Mouse (Mus musculus) kidney, postnatal 36 days (tissue): ENCODE results near the gene Fam169b.

Experiments used
- DNase-seq, 2 experiments: peaks; one replicate each; pipeline ENCODE4 v3.0.0; 2021 to 2022; ENCODE audit warnings: mixed read lengths in 2 of 2

Gene Fam169b

GRCm38 (mm10) chr7:68273515-68273914 lies at the start of gene Fam169b:
Fam169b (plus strand) TSS chr7:68273839.
- DNase-seq, result no peak

GRCm38 (mm10) chr7:68224006-68224405 lies 49.6 kb upstream of the Fam169b start:
- no peak for DNase-seq

- no peak for DNase-seq
Observed at GRCm38 (mm10) chr7:68225427-68226054, 48.1 kb upstream of the Fam169b start.

- DNase-seq, result no peak
Observed at GRCm38 (mm10) chr7:68227021-68227420, 46.6 kb upstream of the Fam169b start.

DNA sequence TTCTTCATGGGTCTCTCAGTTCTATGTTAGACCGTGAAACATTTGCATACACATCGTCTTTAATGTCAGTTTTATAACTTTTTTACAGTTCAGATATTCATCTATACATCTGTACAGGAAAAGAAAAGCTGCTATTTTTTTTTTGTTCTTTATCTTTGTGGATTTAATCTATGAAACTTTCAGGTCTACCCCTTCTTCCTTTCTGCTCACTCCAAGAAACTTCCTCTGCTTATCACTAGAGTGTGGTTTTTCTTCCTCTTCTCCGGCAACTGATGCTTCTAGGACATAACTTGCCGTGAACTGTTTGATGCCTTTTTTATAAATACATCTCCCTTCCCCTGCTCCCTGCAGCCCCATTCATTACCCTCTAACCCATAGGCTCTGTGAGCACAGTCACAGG lies 46.0 kb upstream of the Fam169b start:
- DNase-seq, result no peak

DNA sequence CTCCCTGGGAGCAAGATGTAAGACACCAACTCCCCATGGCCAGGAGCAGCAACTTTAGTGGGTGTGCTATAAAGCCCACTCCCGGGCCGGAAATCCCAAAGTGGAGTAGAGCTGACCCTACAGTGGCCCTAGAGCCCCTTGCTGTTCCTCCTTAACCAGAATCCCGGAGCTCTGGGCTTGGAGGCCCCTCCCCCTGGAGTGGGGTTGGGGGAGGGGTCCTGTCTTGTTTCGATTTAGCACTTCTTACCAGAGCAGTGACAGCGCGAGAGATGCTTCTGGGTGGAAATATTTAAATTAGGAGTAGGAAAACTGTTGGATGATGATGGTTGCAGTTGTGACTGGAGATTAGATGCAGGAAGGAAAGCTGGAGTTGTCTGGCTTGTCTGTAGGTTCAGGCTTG lies 45.1 kb upstream of the Fam169b start:
- no peak for DNase-seq

DNA sequence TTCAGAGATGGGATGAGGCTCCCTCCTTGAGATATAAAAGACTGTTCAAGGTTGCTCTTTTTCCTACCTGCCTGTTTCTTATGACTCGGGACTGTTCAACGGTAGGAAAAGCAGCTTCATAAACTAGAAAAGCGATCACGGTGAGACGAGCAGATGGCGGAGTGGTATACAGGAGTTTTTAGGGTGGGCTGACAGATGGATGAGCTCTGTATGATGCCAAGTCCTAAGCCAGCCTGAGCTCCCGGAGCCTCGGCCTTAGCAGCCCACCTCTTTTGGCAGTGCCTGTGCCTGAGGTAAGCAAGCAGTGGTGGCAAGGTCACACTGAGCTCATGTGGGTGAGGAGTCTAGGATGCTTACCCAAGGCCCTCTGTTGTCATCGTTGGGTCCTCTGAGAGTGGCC lies 42.8 kb upstream of the Fam169b start:
- DNase-seq, result no peak

GRCm38 (mm10) chr7:68232521-68232920 lies 41.1 kb upstream of the Fam169b start:
- DNase-seq, result no peak

DNA sequence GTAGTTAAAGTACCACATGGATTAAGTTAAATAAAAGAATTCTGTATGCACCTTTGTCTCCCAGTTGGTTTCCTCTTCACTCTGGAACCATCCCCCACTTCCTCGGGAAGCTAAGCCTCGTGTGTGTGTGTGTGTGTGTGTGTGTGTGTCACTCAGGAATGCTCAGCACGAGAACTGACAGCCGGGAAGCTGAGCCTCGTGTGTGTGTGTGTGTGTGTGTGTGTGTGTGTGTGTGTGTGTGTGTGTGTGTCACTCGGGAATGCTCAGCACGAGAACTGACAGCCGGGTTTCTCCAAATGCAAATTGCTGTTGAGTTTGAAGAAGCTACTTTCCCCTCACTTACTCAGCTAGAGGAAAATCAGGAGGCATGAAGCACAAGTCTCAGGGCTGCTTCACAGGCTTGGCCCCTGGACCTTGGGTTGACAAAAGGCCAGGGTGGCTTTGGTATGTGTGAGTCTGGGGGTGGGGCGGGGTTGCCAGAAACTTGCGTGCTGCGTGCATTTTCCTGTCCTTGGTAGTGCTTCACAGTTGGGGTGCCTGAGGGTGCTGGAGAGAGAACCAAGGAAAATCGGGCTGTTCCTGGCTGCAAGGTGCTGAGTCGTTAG lies 39.9 kb upstream of the Fam169b start:
- DNase-seq, result peak; percentile 72 to 76

- DNase-seq, result peak; percentile 28 to 68
Observed at GRCm38 (mm10) chr7:68236817-68237216, 36.8 kb upstream of the Fam169b start.

DNA sequence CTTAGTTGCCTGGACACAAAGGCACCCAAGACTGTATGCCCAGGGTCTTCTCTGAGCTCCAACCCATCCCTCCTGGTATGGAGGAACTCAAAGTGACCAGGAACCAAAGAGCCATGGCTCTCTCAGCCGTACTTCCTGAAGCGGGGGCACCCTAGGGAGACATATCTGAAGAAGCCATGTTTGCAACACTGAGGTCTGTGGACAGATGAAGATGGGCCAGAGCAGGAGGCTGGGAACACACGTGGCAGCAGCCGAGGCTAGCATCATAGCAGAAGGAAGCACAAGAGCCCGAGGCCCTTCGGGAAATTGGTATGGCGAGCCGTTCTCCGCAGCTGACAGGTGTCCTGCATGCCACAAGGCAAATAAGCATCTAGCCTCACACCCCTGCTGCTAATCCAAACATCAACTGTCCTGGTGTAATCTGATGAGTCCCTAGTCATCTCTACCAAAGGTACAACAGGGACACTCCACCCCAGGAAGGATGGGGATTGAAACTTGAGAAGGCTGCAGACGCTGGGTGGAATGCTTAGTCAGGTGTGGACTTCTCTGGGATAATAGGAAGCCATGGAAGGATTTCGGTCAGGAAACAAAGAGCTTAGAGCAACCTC lies 34.3 kb upstream of the Fam169b start:
- no peak for DNase-seq

GRCm38 (mm10) chr7:68241205-68241604 lies 32.4 kb upstream of the Fam169b start:
- peak; percentile 47 to 50 for DNase-seq

DNA sequence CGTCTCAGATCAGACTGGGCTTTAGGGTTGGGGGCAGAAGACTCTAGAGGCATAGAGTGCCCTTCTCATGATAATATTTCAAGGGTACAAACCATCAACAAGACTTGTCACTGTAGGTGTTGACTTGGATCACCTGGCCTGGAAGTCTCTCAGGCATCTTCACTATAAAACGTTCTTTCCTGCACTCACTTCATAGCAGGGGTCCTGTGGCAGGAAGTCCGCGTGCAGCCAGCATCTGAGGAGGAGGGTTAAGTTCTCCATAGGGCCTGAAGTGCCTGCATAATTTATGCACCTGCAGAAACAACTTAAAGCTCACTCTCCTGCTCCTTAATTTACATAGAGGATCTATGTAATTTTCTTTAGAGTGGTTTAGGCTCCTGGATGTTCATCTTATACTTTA lies 28.0 kb upstream of the Fam169b start:
- DNase-seq, result no peak

DNA sequence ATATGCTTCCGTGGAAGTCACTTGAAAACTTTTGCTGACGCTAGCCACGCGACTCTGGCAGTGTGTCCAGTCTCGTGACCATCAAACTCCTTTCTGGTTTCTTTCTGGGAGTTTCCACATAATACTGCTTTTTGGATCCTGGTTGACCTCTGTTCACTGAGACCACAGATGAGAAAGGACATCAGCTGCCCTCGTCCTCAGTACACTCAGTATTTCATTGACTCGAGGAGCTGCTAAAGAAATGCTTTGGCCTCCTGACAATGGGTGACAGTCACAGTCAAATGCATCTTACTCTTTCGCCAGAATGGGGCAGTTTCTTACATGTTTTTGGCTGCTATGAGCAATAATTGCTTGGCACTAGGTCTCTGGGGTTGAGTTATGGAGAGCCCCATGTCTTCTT lies 27.4 kb upstream of the Fam169b start:
- DNase-seq, result no peak

- DNase-seq, result no peak
Observed at GRCm38 (mm10) chr7:68250411-68250810, 23.2 kb upstream of the Fam169b start.

- no peak for DNase-seq
Observed at GRCm38 (mm10) chr7:68250902-68251301, 22.7 kb upstream of the Fam169b start.

GRCm38 (mm10) chr7:68257767-68258166 lies 15.9 kb upstream of the Fam169b start:
- DNase-seq, result no peak

DNA sequence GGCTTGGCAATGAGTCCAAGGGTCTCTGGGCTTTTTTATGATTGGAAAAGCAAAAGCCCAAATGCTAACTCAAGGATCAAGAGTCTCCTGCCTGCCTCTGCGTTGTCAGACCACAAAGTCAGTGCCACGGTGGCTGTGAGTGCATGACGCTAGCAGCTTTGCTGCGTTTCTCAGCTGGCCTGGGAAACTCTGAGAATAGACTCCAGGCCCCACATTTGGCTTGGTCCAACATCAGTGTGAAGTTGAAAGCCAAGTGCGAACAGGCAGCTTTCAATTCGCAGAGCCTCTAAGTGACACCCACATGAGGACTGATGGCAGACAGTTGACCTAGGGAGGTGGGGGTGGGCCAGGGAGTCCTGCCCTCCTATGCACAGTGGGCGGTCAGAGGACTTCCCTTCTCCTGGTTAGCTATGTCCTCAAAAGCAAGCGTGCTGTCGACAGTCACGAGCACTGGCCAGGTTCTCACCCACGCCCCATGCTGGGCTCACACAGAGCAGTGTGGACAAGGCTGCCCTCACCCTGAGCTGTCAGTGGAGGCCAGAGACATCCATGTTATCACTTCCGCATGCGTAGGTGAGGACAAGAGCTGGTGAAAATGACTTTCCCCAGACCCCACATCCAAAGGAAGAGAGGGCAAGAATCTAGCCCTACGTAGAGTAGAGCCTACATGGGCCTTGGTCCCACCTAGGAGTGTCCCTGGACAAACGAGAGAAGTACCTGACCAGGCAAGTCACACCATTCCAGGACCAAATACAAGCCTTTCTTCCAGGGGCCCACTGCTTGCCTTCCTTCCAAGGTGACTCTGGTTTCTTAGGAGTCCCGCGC lies 15.1 kb upstream of the Fam169b start:
- peak in 1 of 2 experiments; percentile 14 for DNase-seq

DNA sequence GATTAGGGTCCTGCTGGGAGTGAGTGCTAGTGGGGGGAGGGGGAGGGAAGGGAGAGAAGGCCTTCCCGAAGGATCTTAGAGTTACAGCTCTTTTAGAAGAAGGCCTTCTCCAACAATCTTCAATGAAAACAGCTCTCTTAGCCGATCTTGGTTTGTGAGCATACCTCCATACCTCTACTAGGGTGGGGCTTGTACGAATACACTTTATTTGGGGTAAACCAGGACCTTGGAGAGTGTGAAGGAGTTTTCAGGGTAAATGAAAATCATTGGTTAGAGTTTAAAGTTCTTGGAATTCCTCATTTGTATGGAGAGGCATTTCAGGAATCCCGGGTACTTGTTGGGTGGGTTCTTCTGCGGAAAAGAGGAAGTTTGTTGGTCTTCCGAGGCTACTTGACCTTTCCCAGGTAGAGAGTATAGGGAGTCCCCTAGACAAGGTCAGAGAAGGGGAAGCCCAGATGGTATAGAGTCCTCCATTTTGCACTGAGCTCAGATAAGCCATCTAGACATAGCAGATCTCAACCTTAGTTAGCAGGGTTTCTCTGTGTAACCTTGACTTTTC lies 14.0 kb upstream of the Fam169b start:
- no peak for DNase-seq

GRCm38 (mm10) chr7:68262612-68263200 lies 10.9 kb upstream of the Fam169b start:
- no peak for DNase-seq

DNA sequence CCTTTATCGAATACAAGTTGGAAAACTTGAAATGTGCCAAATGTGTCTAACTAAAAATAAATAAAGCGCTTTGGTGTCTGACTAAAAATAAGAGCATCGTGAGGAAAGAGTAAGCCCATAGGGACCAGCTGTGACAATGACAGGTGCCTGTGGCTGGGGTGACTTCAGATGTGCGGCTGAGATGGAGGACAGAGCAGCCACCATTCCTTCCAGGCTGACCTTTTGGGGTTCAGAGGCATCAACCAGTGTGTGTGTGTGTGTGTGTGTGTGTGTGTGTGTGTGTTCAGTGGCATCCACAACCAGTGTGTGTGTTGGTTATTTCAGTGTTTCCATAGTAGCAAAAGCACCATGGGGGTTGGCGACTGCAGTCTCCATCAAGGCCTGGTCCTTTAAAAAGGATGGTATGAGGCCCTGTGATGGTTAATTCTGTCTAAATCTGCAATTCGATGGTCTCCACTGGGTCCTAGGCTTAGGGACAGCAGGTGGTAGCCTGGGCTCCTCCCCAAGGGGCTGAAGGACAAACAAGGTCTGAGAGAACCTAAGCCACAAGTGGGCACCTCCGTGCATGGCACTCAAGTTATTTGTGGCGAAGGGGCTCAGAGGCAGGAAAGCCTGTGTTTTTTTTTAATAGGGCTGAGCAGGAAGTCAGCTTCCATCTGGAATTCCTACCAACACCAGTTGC lies 10.2 kb upstream of the Fam169b start:
- DNase-seq, result no peak

DNA sequence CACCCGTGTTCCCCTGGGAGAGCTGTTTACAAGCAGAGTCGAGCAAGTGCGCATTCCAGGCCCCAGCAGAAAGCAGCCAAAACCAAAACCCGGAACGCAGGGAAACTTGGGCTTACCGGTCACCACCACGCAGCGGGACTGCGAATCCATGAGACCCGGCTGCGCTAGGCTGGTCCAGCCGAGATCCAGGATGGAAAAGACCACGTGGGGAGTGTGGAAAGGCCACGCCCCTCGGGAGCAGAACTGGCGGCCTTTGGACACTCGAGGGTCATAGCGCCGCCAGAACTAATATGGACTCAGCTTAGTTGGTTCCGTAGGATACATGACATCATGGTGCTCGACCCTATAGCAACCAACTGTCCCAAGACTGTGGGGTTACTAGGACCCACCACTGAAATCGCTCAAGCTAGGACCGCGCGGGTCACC lies 9.6 kb upstream of the Fam169b start, which contains the start of gene Pgpep1l:
Gene Pgpep1l, minus strand, starts transcription at position 206 of the 426 bp plus-strand sequence.
- DNase-seq, result peak; percentile 81 to 86
